Mouse (Mus musculus): ENCODE data around the gene Gm42688.

DNA sequence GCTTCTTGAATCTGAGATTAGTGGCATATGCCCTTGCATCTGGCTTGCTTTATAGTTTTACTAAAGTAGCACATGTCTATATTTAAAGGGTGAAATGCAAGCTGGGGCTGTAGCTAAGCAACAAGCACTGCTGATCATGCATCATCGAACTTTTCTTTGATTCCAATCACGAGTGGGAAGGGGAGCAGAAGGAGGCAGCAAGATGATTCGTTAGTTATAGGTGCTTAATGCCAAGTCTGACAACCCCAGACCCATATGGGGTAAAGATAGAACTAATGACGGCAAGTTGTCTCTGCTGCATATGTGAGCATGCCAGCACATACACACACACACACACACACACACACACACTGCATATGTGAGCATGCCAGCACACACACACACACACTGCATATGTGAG is 2.7 kb downstream of the Gm42688 start:
- TF ChIP-seq CTCF (IDR thresholded peaks at IDR 0.05; ENCODE audit: borderline replicate concordance, extremely low read depth, insufficient read depth, insufficient read length), result no peak
- no peak for TF ChIP-seq POLR2A (IDR thresholded peaks at IDR 0.05; ENCODE audit: borderline replicate concordance, extremely low read depth, insufficient read depth, insufficient read length, poor library complexity, severe bottlenecking)

Data from brain, embryonic 14.5 days (tissue).